Mouse (Mus musculus) CH12.LX (cell line): Measurements from ENCODE around the gene Pla2g2c.

Experiments
- BHLHE40 ChIP-seq: IDR thresholded peaks from 2 replicates; pipeline ENCODE4 v1.6.1; 2011; ENCODE audit warnings: mild to moderate bottlenecking, low read depth, low read length, improper control_type of control experiment
- CHD1 ChIP-seq: IDR thresholded peaks from 2 replicates; pipeline ENCODE4 v1.6.1; 2012; ENCODE audit warnings: low read depth, low read length, improper control_type of control experiment, inconsistent platforms
- CTCF ChIP-seq, 2 experiments: IDR thresholded peaks in 1 of 2; conservative IDR thresholded peaks in 1 of 2; 2 replicates each; pipeline ENCODE4 v1.5.1; 2011 to 2012; ENCODE audit warnings: low read depth in 2 of 2, low read length in 2 of 2, improper control_type of control experiment in 1 of 2, inconsistent platforms in 1 of 2, mild to moderate bottlenecking in 1 of 2, moderate library complexity in 1 of 2
- E2F4 ChIP-seq: IDR thresholded peaks from 2 replicates; pipeline ENCODE4 v1.6.1; 2011; ENCODE audit warnings: low read depth, low read length, improper control_type of control experiment; ENCODE audit not compliant: insufficient replicate concordance
- ELF1 ChIP-seq: IDR thresholded peaks from 2 replicates; pipeline ENCODE4 v1.6.1; 2014; ENCODE audit warnings: low read depth, mild to moderate bottlenecking, inconsistent platforms, low read length, improper control_type of control experiment
- EP300 ChIP-seq: IDR thresholded peaks from 2 replicates; pipeline ENCODE4 v1.6.1; 2011; ENCODE audit warnings: low read length, improper control_type of control experiment
- MAX ChIP-seq: IDR thresholded peaks from 2 replicates; pipeline ENCODE4 v1.6.1; 2011; ENCODE audit warnings: low read length, improper control_type of control experiment
- MAZ ChIP-seq: IDR thresholded peaks from 2 replicates; pipeline ENCODE4 v1.6.1; 2012; ENCODE audit warnings: low read depth, mild to moderate bottlenecking, inconsistent platforms, low read length, improper control_type of control experiment, moderate library complexity
- MEF2A ChIP-seq: IDR thresholded peaks from 2 replicates; pipeline ENCODE4 v1.6.1; 2014; ENCODE audit warnings: low read depth, mild to moderate bottlenecking, inconsistent platforms, low read length, improper control_type of control experiment, borderline replicate concordance
- NRF1 ChIP-seq: IDR thresholded peaks from 2 replicates; pipeline ENCODE4 v1.6.1; 2014; ENCODE audit warnings: low read depth, mild to moderate bottlenecking, inconsistent platforms, low read length, improper control_type of control experiment, moderate library complexity
- POLR2A ChIP-seq: IDR thresholded peaks from 2 replicates; pipeline ENCODE4 v1.6.1; 2011; ENCODE audit warnings: low read depth, mild to moderate bottlenecking, improper control_type of control experiment, low read length
- POLR2AphosphoS2 ChIP-seq: IDR thresholded peaks from 2 replicates; pipeline ENCODE4 v1.6.1; 2011; ENCODE audit warnings: low read depth, low read length, improper control_type of control experiment
- TBP ChIP-seq: conservative IDR thresholded peaks from 2 replicates; pipeline ENCODE4 v1.6.1; 2011; ENCODE audit warnings: low read depth, low read length, improper control_type of control experiment

DNA sequence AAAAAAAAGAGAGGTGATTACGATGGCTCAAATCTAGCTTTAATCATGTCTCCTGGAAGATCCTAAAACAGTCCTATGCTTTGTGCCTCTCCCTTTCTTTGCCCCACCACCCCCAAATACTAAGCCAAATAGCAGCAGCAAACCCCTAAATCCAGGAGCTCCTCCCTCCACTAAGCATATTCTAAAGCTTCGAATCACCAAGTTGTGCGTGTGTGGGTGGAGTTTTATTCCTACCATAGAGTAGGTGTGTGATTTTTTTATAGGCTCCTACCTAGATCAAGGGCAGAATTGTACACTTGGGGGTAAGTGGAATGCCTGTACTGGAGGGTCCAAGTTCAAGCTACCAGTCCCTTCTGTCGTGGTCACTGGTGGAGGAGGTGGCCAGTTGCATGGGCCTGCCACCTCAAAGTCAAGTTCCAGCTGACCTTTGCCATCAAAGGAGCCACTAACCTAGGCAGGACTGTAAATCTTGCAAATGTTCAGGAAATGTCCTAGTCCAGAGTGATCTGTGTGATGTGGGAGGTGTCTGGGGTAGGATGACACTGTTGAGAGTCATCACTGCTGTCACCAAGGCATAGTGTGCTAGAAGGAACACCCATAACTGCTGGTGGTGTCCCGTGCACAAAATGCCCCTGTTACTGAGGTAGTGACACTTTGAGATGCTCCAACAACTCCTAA is 5.9 kb upstream of the Pla2g2c start:
- TF ChIP-seq CTCF (conservative IDR thresholded peaks at IDR 0.05 in 1 of 2, IDR thresholded peaks at IDR 0.05 in 1 of 2; ENCODE audit: low read depth in 2 of 2, low read length in 2 of 2) = no peak
- TF ChIP-seq POLR2A = no peak
- TF ChIP-seq E2F4 = no peak
- TF ChIP-seq TBP = no peak
- no peak for TF ChIP-seq MAZ
- TF ChIP-seq MEF2A = no peak
- TF ChIP-seq EP300 = no peak
- TF ChIP-seq CHD1 = no peak
- no peak for TF ChIP-seq BHLHE40
- no peak for TF ChIP-seq NRF1
- no peak for TF ChIP-seq POLR2AphosphoS2
- TF ChIP-seq MAX = no peak
- TF ChIP-seq ELF1 = no peak
